Mouse (Mus musculus) spleen, postnatal 10 days (tissue): ENCODE results near the gene Lsm11.

ENCODE experiments used
- DNase-seq, 2 experiments: peaks; one replicate each; pipeline ENCODE4 v3.0.0; 2021 to 2022; ENCODE audit warnings: low spot score in 2 of 2

Lsm11 gene

DNA sequence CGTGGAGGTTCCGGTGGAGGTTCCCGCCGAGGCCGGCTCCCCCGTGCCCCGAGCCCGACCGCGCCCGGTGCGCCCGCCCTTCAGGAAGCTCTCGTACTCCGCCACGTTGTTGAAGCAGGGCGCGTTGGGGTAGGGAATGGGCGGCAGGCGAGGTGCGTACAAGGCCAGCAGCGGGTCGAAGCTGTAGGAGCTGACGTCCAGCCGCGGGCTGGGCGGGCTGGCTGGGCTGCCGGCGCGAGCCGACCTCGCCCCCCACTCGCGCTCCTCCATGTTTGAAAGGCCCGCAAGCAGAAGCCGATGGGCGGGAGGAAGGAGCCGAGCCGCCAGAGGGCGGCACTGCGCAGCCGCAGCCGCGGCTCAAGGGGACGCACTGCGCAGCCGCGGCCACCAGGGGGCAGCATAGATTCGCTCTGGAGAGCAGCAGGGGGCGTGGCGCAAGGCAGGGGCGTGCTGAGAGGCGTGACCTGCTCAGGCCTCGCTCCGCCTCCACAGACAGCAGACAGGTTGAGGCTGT is at the start of gene Lsm11:
Gene Lsm11 (minus strand): TSS at position 293 of the 514 bp plus-strand sequence.
- DNase-seq = peak; percentile 99 to 100

DNA sequence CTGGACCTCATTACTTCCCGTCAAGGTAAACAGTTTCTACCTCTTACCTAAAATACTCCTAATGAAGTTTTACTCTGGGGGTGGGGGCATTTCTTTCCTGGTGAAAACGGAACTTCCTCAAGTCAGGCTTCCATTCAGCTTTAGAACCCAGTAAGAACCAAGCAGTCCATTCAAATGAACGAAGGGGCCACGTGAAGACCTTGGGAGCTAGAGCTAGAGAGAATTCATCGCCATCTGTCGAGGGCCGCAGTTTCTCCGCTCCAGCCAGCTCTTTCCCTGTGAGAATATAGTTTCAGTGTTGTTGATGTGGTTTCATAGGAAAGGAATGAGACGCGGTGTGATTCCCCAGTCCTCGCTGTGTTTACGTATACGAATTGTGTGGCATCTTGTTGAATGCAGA is 47.4 kb upstream of the Lsm11 start:
- DNase-seq = no peak

DNA sequence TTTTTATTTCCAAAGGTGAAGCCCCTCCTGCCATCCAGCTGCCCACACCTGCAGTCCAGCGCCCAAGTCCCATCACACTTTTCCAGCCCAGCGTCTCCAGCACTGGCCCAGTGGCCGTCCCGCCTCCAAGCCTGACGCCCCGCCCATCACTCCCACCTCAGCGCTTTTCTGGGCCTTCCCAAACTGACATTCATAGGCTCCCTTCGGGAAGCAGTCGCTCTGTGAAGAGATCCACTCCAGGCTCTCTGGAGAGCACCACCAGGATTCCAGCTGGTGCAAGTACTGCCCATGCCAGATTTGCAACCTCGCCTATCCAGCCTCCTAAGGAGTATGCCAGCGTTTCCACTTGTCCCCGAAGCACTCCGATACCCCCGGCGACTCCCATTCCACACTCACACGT is 46.9 kb upstream of the Lsm11 start:
- no peak for DNase-seq

DNA sequence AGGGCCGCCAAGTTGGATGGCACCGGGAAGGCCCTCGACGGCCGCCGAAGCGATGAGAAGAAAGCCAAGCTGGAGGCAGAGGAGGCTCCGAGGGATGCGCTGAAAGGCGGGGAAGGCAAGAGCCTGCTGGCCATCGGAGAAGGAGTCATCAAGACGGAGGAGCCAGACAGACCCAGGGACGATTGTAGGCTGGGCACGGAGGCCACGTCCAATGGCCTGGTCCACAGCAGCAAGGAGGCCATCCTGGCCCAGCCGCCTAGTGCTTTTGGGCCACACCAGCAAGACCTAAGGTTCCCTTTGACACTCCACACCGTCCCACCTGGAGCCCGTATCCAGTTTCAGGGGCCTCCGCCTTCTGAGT is 36.1 kb upstream of the Lsm11 start:
- no peak for DNase-seq

DNA sequence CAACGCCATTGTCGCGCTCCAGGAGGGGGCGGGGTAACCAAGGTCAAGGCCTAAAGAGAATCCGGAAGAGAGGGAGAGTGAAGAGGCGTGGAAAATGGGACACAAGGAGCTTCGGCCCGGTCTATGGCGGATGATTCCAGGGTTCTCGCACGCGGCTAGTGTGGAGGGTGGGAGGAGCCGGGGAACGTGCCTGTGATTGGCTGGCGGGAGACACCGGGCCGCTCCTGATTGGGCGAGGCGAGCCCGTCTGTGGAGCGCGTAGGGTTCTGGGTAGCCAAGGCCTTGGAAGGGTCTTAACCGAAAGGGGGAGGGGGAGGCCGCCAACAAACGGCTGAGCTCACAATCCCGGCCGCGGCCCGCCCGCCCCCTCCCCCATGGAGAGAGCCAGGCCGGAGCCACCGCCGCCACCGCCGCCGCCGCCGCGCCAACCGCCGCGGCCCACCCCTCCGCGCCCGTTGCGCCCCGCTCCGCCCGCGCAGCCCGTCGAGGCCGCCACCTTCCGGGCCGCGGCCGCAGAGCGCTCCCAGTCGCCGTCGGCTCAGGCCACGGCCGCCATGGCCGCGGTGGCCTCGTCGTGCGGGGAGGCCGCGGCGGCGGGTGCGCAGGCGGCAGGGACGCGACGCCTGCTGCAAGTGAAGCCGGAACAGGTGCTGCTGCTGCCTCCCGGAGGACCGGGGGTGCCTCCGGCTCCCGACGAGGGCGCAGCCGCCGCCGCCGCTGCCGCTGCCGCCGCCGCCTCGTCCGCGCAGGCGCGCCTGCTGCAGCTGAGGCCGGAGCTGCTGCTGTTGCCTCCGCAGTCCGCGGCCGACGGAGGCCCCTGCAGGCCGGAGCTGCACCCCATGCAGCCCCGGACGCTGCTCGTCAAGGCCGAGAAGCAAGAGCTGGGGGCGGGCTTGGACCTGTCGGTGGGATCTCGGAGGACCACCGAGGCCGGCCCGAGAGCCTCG is 35.5 kb upstream of the Lsm11 start, which contains the start of gene Sox30:
Gene Sox30 (plus strand): TSS at position 365 of the 947 bp plus-strand sequence.
- peak; percentile 12 to 46 for DNase-seq

DNA sequence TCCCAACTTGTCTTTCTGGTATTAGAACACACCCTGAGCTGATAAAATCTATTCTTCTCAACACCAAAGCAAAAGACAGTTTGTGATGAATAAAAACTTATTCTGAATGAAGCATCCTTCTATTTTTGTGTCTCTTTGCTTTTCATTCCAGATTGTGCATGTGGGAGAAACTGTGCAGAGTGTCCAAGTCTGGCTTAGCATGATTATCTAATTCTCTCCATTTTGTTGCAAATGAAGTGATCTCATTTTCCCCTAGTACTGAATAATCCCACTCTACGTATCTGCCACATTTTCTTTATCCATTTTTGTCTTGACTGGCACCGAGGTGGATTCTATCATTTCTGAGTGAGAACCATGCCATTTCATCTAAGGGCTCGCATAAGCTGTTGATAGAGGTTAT is 31.3 kb upstream of the Lsm11 start:
- no peak for DNase-seq

DNA sequence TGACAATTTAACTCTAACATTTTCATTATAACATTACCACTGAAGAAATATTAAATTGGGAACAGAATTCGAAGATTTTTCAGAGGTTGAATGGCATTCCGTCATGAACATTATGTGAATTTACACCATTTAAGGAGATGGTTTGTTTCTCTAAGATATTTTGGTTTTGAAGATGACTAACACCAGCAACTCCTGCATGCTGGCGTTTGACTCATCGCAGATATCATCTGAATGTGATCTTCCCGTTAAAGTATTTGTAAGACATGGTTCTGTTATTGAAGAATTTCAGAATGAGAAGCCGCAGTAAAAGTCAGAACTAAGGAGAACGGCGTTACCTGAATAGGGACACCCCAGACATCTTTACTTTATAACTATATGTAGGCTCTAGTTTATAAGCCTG is 29.7 kb upstream of the Lsm11 start:
- DNase-seq = no peak

DNA sequence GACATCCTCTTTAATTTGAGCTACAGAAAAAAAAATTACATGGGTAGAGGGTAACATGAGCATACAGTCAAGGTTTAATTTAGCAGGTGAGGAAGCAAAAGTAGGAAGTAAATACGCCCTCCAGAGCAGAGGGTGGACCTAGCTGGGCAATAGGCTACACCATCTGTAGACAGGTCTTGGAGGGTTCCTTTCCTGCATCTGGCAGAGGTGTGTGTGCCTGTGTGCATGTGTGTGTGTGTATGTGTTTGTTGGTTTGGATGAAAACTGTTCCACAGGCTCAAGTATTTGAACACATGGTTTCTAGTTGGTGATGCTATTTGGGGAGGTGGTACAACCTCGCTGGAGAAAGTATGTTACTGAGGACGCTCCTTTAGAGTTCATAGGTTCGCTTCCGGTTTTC is 28.9 kb upstream of the Lsm11 start:
- no peak for DNase-seq

DNA sequence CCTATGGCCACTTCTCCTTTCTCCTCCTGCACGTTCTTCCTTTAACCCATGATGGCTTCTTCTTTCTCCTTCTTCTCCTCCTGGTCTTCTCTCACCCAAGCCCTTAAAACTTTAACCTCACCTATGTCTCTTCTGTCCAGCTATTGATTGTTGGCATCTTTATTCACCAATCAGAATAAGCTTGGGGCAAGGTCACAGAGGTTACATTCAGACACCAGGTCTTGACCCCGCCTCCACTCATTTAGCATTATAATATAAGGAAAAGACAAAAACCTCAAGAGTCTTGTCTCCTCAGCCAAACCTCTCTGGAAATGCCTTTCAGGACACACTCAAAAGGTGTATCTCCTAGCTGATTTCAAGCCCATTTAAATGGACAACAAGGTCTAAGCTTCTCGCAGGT is 23.7 kb upstream of the Lsm11 start:
- DNase-seq = no peak

DNA sequence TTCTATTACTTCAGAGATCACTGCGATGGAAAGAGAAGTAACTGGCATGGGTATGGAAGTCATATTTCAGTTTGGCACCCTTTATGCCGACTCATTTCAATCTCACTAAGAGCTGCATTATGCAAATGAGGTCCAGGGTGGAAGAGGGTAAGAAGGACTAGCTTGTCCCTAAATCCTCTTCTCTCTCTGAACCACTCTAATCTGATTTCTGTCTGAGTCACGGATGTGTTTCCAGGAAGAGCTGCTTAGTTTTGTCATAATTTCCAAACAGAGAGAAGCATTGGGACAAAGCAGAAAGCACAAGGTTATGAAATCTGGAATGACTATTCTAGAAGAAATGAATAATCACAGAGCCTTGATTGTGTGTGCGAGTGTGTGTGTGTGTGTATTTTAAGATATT is 22.2 kb upstream of the Lsm11 start:
- DNase-seq = no peak

DNA sequence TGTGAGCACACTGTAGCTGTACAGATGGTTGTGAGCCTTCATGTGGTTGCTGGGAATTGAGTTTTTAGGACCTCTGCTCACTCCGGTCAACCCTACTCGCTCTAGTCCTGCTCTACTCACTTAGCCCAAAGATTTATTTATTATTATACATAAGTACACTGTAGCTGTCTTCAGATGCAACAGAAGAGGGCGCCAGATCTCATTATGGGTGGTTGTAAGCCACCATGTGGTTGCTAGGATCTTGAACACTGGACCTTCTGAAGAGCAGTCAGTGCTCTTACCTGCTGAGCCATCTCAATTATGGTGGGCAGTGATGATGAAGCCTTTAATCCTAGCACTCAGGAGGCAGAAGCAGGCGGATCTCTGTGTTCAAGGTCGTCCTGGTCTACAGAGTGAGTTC is 15.3 kb upstream of the Lsm11 start:
- DNase-seq = peak in 1 of 2 experiments; percentile 40

DNA sequence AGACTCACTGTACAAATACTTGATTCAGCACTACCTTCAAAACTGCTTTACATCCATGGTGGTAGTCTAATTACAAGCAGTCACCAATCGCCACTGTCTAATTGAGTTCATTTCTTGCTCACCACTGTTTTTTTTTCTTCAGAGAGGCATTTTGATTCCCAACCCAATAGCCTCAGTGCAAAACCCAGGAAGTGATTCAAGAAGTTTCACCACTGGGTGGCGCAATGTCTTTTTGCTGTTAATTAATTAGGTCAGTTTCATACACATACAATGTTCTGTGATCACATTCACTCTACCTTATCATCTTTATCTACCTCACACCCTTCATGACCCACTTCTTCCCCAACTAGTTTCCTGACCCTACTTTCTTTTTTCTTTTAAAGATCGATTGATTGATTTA is 14.9 kb upstream of the Lsm11 start:
- DNase-seq = peak in 1 of 2 experiments; percentile 68

DNA sequence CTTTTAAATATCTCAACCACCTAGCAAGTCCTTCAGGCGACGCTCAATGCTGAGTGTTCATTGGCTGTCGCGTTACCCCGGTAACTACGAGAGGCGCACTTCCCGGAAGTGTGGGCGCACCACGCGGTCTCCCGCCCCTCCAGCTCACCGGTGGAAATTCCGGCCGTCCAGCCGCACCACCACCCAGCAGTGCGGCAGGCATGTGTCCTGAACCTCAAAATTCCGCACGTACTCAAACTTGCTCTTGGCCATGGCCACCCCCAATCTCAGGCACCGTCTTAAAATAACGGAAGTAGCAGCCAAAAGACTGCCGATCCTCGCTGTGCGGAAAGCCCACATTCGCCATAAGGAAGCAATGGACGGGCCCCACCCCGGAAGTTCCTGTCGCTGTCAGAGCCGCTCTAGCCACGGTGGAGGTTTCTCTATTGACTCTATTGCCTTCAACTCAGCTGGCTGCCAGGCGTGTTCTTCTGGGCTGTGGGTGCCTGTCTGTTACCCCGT is 10.4 kb upstream of the Lsm11 start, which contains the start of gene Thg1l:
Gene Thg1l (minus strand): TSS at position 368 of the 501 bp plus-strand sequence.
- DNase-seq = peak; percentile 85 to 90

DNA sequence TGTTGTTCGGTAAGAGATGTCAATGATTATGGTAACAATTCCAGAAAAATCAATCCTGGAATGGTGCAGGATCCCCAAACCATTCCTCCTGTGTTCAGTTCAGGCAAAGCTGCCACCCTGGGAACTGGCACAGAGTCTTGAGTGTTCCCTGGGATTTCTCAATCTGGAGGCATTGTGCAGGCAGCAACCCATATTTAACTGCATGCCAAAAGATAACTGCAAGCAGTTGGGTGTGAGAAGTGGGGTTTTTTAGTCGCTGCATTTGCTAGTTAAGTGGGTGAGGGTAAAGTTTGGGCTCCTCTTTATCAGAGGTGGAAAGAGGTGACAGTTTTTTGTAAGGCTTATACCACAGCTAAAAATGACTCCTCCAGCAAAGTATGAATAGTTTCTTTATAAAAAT is 2.8 kb upstream of the Lsm11 start:
- DNase-seq = no peak

DNA sequence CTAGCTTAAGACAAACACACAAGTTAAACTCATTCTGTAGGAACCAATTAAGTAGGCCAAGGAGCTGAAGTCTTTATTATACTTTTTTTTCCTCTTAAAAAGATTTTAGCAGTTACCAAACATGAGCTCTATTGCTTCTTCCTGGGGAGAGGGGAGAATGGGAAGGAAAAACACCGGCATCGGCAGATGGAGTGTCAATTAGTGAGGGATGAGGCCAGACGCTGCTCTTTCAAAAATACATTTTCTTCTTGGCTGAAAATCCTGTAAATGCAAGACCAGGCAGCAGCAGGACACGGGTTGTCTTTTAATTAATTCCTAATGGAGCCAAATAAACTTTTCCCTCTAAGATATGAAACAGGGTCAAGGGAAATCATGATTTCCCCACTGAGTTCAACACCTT is 2.1 kb upstream of the Lsm11 start:
- DNase-seq = no peak

DNA sequence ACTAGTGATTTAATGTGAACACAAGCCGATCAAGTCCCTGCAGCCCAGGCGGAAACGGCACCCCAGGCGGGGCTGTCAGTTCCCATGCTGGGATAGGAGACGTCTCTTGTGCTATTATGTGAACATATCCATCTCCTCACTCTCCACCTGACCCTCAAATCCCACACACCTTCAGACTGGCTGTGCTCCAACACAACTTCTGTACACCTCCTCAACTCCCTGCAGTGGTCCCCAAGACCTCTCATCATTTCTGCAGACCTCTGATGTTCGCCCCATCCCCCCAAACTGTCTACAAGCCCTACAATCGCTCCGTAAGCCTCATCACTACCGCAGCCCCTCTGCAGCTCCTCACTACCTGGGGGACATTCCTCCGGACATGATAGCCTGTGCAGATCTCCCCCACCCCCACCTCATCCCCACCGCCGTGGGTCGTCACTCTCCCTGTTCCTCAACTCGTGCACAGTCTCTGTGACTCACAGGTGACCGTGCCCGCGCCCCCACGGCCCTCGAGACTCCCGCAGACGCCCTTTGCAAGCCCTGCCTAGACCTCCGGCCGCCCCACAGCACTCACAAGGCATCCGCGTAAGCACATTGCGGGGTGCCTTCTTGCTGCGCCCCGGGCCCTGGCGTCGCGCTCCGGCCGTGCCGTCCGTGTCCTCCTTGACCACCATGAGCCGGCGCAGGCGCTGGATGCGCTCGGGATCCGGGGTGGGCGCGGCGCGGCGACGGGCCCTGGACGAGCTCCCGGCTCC is 668 bp downstream of the Lsm11 start:
- DNase-seq = peak in 1 of 2 experiments; percentile 34

DNA sequence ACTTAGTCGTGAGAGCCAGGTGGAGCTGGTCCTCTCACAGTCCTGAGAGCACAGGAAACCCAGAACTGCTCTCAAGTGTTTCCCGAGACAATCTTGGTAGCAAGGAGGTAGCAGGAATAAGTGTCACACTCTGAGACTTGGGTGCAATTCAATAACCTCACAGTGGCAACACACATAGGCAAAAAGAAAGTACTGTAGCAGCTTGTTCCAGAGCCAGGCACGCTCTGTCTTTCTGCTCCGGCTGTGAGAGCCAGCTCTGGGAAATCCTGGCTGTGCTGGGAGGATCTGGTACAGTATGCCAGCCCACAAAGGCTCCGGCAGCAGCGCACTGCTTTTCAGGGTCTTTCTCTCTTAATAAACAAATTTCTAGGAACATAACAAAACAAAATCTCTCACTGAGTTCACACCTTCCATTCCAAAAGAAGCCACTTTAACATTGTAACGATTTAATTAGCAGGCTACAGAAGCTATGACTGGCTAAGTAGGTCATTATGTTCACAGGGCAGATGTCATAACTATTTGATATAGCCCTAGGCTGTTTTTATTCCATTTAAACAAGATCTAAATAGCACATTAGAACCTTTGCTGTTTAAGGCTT is 1.5 kb downstream of the Lsm11 start:
- DNase-seq = no peak

DNA sequence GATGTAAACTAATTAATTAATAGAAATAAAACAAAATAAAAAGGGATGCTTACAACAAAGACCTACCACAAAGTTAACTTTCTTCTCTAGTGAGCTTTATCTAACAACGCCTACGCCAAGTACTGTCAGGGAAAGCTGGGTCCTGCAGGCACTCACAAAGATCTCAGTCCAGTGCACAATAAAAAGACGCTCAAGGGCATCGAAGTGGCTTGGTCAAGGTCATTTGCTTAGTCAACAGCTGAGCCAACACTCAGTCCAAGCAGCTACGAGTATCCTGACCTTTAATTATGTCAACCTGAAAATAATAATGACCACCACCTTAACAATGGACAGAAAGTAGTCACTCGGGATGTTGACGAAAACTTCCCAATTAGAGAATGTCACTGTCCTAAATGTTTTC is 2.5 kb downstream of the Lsm11 start:
- no peak for DNase-seq

DNA sequence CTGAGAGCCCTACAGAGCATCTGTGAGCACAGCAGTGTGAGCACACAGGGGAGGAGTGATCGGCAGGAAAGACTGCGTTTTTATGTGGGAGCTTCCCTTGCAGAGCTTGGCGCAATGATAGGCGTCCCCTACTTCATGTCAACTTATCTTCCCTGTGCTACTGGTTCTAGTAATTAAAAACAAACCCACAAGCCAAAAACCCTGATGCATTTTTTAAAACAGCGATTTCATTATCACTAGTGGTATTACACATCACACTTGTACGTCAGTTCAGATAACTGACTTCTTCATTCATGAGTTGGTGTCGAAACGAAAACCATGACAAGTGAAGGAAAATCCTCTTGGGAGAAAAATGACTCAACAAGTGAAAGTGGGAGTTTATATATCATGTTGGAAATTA is 5.8 kb downstream of the Lsm11 start:
- DNase-seq = no peak

DNA sequence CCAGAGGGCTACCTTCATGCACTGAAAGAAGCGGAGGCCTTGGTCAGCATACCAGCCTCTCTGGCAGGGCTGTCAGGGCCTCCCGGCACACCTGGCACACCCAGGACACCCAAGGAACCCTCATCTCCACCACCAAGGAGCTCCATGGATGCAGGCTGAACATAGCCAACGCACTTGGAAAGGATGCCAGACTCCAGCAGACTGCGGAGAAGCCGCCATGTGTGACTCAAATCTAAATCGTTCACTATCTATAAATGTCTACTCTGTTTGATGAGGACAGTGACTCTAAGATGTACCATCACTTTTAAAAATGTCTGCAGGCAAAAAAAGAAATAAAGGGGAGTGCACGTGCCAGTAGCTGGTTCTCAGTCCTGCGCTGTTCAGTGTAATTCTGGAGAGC is 7.3 kb downstream of the Lsm11 start:
- no peak for DNase-seq

DNA sequence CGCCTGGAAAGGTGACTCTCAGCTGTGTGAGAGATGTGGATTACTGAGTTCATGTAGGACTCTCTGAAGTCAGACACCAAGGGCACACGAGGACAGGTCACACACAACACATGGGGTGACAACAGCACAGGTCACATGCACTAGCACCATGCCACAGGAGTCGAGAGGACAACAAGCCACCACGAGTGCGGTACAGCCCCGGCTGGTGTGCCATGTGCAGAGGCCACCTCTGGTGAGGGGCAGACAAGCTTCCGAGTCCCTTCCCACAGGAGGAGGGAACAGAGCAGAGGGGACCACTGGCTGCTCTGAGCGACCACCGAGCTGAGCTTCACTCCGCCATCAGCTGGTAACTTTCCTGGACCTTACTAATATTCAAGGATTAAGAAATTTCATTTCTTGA is 12.0 kb downstream of the Lsm11 start:
- no peak for DNase-seq

DNA sequence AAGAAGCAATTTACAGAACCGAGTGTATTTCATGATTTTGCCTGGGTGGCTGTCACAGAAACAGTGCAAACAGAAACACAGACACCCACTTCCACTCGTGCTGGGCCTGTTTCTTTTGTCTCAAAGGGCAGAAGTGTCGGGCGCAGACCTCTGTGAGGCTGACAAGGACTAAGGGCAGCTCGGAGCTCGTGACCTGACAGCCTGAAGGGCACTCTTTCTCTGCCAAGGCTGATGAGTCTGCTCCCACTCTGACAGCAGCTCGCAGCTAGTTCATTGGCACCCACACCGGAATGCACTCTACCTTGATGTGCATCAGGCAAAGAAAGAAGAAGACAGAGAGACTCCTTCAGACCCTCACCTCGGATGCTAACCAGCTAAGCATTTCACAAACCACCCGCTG is 15.2 kb downstream of the Lsm11 start:
- DNase-seq = no peak
